Mouse (Mus musculus) ES-Bruce4 (cell line): ENCODE results near the gene Map1a. TPM values are rescaled to one million over a fixed set of nuclear protein-coding genes. Genes with fewer than 3 reads are reported as not detected.

Experiments used
- H3K27ac ChIP-seq: 2 replicates; pipeline ENCODE4 v1.5.1; 2012; ENCODE audit warnings: low read length, inconsistent platforms; ENCODE audit not compliant: insufficient read depth
- H3K27me3 ChIP-seq: 2 replicates; pipeline ENCODE4 v1.6.1; 2012; ENCODE audit warnings: mild to moderate bottlenecking, low read length, inconsistent platforms; ENCODE audit not compliant: control insufficient read depth, poor library complexity, insufficient read depth, severe bottlenecking
- H3K36me3 ChIP-seq: 2 replicates; pipeline ENCODE4 v1.6.1; 2012; ENCODE audit warnings: inconsistent platforms, mild to moderate bottlenecking, low read length, moderate library complexity; ENCODE audit not compliant: control insufficient read depth, poor library complexity, insufficient read depth, severe bottlenecking
- H3K4me1 ChIP-seq: one replicate; pipeline ENCODE4 v1.8.1; 2011; ENCODE audit warnings: low read length; ENCODE audit not compliant: control insufficient read depth, insufficient read depth
- H3K4me3 ChIP-seq: 2 replicates; pipeline ENCODE4 v1.5.1; 2011; ENCODE audit warnings: low read depth, mild to moderate bottlenecking, low read length
- H3K9ac ChIP-seq: 2 replicates; pipeline ENCODE4 v1.6.1; 2012; ENCODE audit warnings: low read depth, mild to moderate bottlenecking, inconsistent platforms; ENCODE audit not compliant: poor library complexity, severe bottlenecking
- H3K9me3 ChIP-seq: replicated peaks from 2 replicates; pipeline ENCODE4 v1.6.1; 2012; ENCODE audit warnings: mild to moderate bottlenecking, low read length, inconsistent platforms; ENCODE audit not compliant: control insufficient read depth, poor library complexity, insufficient read depth, severe bottlenecking
- CTCF ChIP-seq: IDR thresholded peaks from one replicate; pipeline ENCODE4 v1.8.1; 2011; ENCODE audit warnings: low read depth, low read length
- EP300 ChIP-seq: IDR thresholded peaks from 2 replicates; pipeline ENCODE4 v1.6.1; 2011; ENCODE audit warnings: low read depth, low read length; ENCODE audit not compliant: insufficient read depth
- POLR2A ChIP-seq: IDR thresholded peaks from one replicate; pipeline ENCODE4 v1.8.1; 2011; ENCODE audit warnings: low read length; ENCODE audit not compliant: insufficient read depth
- polyA plus RNA-seq: library from polyadenylated mRNA; stranded (reverse); fragments of >200 nt; gene quantifications from 2 replicates; pipeline ENCODE4 v1.2.4, GENCODE M21; 2011; ENCODE audit warnings: low read depth; ENCODE audit not compliant: missing spikeins, insufficient read depth, insufficient read length

Map1a gene
- polyA plus RNA-seq, 1 experiment = 5.3 TPM

- peaks cover 18% of the 10 kb centered on the region for H3K36me3 ChIP-seq
- TF ChIP-seq CTCF = no peak
- no peak for TF ChIP-seq EP300
- TF ChIP-seq POLR2A = no peak
- H3K9me3 ChIP-seq = no peaks in the 10 kb centered on the region
- H3K4me1 ChIP-seq = no peaks in the 10 kb centered on the region
- no peak within 1 kb of the TSS for H3K27ac ChIP-seq
- H3K4me3 ChIP-seq = peak within 1 kb of the TSS; percentile 92
- H3K9ac ChIP-seq = peak within 1 kb of the TSS; percentile 76
- H3K27me3 ChIP-seq = peaks cover 2% of the 10 kb centered on the region; the same call in 1 of the 2 replicates
These were observed 18.0 kb upstream of the Map1a start, which contains the start of gene Trp53bp1 for GRCm38 (mm10) chr2:121271236-121271927. Gene Trp53bp1 (minus strand): TSS chr2:121271407.

- H3K36me3 ChIP-seq = peaks cover 18% of the 10 kb centered on the region
- H3K9me3 ChIP-seq = no peaks in the 10 kb centered on the region
- H3K4me3 ChIP-seq = no peak overlapping the region
- no peak overlapping the region for H3K9ac ChIP-seq
- H3K27me3 ChIP-seq = peaks cover 2% of the 10 kb centered on the region; the same call in 1 of the 2 replicates
- no peak overlapping the region for H3K27ac ChIP-seq
- H3K4me1 ChIP-seq = no peaks in the 10 kb centered on the region
- TF ChIP-seq CTCF (no peak), POLR2A (no peak), EP300 (no peak)
These were observed 17.4 kb upstream of the Map1a start for GRCm38 (mm10) chr2:121271928-121272516.

GRCm38 (mm10) chr2:121287850-121288249 lies 1.6 kb upstream of the Map1a start:
- H3K9me3 ChIP-seq = no peaks in the 10 kb centered on the region
- no peak overlapping the region for H3K4me3 ChIP-seq
- H3K9ac ChIP-seq = no peak overlapping the region
- no peak overlapping the region for H3K27ac ChIP-seq
- no peak for TF ChIP-seq EP300
- no peak for TF ChIP-seq CTCF
- no peak for TF ChIP-seq POLR2A
- no peaks in the 10 kb centered on the region for H3K4me1 ChIP-seq
- no peaks in the 10 kb centered on the region for H3K36me3 ChIP-seq
- H3K27me3 ChIP-seq = no peaks in the 10 kb centered on the region

GRCm38 (mm10) chr2:121289730-121290540 lies 535 bp downstream of the Map1a start:
- Histone ChIP-seq H3K36me3 (no peaks in the 10 kb centered on the region), H3K27ac (no peak overlapping the region), H3K4me1 (peaks cover 4% of the 10 kb centered on the region), H3K4me3 (peak overlapping the region; percentile 78), H3K27me3 (no peaks in the 10 kb centered on the region), H3K9ac (no peak overlapping the region), H3K9me3 (no peaks in the 10 kb centered on the region)
- peak; percentile 25 for TF ChIP-seq CTCF
- TF ChIP-seq EP300 = no peak

GRCm38 (mm10) chr2:121292316-121293013 lies 3.1 kb downstream of the Map1a start:
- Histone ChIP-seq H3K27ac (no peak overlapping the region), H3K9me3 (no peaks in the 10 kb centered on the region), H3K4me3 (no peak overlapping the region), H3K9ac (no peak overlapping the region), H3K4me1 (peaks cover 7% of the 10 kb centered on the region), H3K27me3 (no peaks in the 10 kb centered on the region), H3K36me3 (no peaks in the 10 kb centered on the region)
- TF ChIP-seq CTCF = no peak
- TF ChIP-seq POLR2A = no peak
- no peak for TF ChIP-seq EP300
